In genomic region chr12:110417023-110417986, GRCm38 (mm10) we compare ENCODE assay signal across 8 mouse cellular contexts. TPM values are rescaled to one million over a fixed set of nuclear protein-coding genes. Genes with fewer than 3 reads are reported as not detected.
DNase-seq lines count a peak whose midpoint lies in the region; ATAC-seq and TF ChIP-seq lines count a peak whose summit lies in the region.

No protein-coding gene starts in this region.

- WGBS in embryonic facial prominence, embryonic 15.5 days, result 44% methylated on average over 28 of the region's 28 CpGs
- 50% methylated on average over 28 of the region's 28 CpGs for WGBS in hindbrain, postnatal 0 days
- 44% methylated on average over 28 of the region's 28 CpGs for WGBS in lung, embryonic 14.5 days

- no peak overlapping the region for H3K9ac ChIP-seq in embryonic facial prominence, embryonic 15.5 days
- H3K9ac ChIP-seq in hindbrain, postnatal 0 days (replicated peaks; ENCODE audit: low read length), result no peak overlapping the region
- H3K9ac ChIP-seq in lung, embryonic 14.5 days, result no peak overlapping the region

- no peaks in the 10 kb centered on the region for H3K27me3 ChIP-seq in embryonic facial prominence, embryonic 15.5 days
- no peaks in the 10 kb centered on the region for H3K27me3 ChIP-seq in hindbrain, postnatal 0 days (ENCODE audit: insufficient read depth, low read length)
- no peaks in the 10 kb centered on the region for H3K27me3 ChIP-seq in lung, embryonic 14.5 days (ENCODE audit: insufficient read depth, low read length)

- no peaks in the 10 kb centered on the region for H3K9me3 ChIP-seq in embryonic facial prominence, embryonic 15.5 days (replicated peaks)
- H3K9me3 ChIP-seq in hindbrain, postnatal 0 days (ENCODE audit: low read length), result no peaks in the 10 kb centered on the region
- H3K9me3 ChIP-seq in lung, embryonic 14.5 days (ENCODE audit: low read depth, low read length), result no peaks in the 10 kb centered on the region

- peak; percentile 92 for DNase-seq in heart, adult 11 months
- DNase-seq in heart, postnatal 25 days (ENCODE audit: low spot score), result no peak
- DNase-seq in hindbrain, postnatal 0 days (ENCODE audit: low spot score), result peak; percentile 48
- peak; percentile 47 for DNase-seq in lung, embryonic 14.5 days
- peak; percentile 43 for DNase-seq in retina, postnatal 1 day
- no peak for DNase-seq in layer of hippocampus, postnatal 10 days (ENCODE audit: low spot score in 2 of 2)
- DNase-seq in thymus, postnatal 25 days, result no peak

- peak; percentile 36; the same call in 1 of the 2 replicates for ATAC-seq in embryonic facial prominence, embryonic 15.5 days (ENCODE audit: insufficient number of reproducible peaks, low FRiP score, low TSS enrichment, low read depth)
- ATAC-seq in hindbrain, postnatal 0 days, result no peak; the same call in 1 of the 2 replicates
- 0 out of 2 replicates have a peak, but pooled peaks have one; percentile 35 for ATAC-seq in lung, embryonic 14.5 days (ENCODE audit: insufficient read depth)

- H3K4me2 ChIP-seq in embryonic facial prominence, embryonic 15.5 days (replicated peaks), result peak overlapping the region; percentile 19; the same call in 1 of the 2 replicates
- no peak overlapping the region for H3K4me2 ChIP-seq in hindbrain, postnatal 0 days (ENCODE audit: low read depth, low read length)
- H3K4me2 ChIP-seq in lung, embryonic 14.5 days, result peak overlapping the region; percentile 27

- H3K27ac ChIP-seq in embryonic facial prominence, embryonic 15.5 days (replicated peaks), result no peak overlapping the region
- H3K27ac ChIP-seq in hindbrain, postnatal 0 days, result no peak overlapping the region
- H3K27ac ChIP-seq in lung, embryonic 14.5 days (ENCODE audit: low read depth), result no peak overlapping the region

- H3K4me3 ChIP-seq in embryonic facial prominence, embryonic 15.5 days (replicated peaks), result 0 out of 2 replicates have a peak overlapping the region, but pooled peaks have one; percentile 2
- no peak overlapping the region for H3K4me3 ChIP-seq in hindbrain, postnatal 0 days (ENCODE audit: low read length)
- no peak overlapping the region for H3K4me3 ChIP-seq in lung, embryonic 14.5 days (ENCODE audit: low read depth, low read length)

- H3K36me3 ChIP-seq in embryonic facial prominence, embryonic 15.5 days, result no peaks in the 10 kb centered on the region
- no peaks in the 10 kb centered on the region for H3K36me3 ChIP-seq in hindbrain, postnatal 0 days (ENCODE audit: insufficient read depth, low read length)
- H3K36me3 ChIP-seq in lung, embryonic 14.5 days (ENCODE audit: insufficient read depth), result no peaks in the 10 kb centered on the region

- intact Hi-C loops in heart, postnatal 25 days (cut with DNase I), result no loop called here

- no peak for TF ChIP-seq CTCF in hindbrain, postnatal 0 days (IDR thresholded peaks at IDR 0.05; ENCODE audit: low read depth)
- no peak for TF ChIP-seq CTCF in lung, embryonic 14.5 days (IDR thresholded peaks at IDR 0.05; ENCODE audit: low read depth)

- H3K4me1 ChIP-seq in embryonic facial prominence, embryonic 15.5 days, result no peaks in the 10 kb centered on the region
- H3K4me1 ChIP-seq in hindbrain, postnatal 0 days (ENCODE audit: insufficient read depth, low read length), result no peaks in the 10 kb centered on the region
- no peaks in the 10 kb centered on the region for H3K4me1 ChIP-seq in lung, embryonic 14.5 days (ENCODE audit: insufficient read depth)

RNA-seq across cellular contexts. Expression of gene Ppp2r5c, which starts 29.6 kb away (rescaled TPM):
- total RNA-seq in heart, postnatal 25 days (2021), result 10 to 100 TPM; 90.4 to 91.5 TPM
- 132 and 138 TPM in 2 replicates for polyA plus RNA-seq in embryonic facial prominence, embryonic 15.5 days (2015; fragmentation: Nextera tagmentation; extraction: Ambion mirVana)
- 108 and 118 TPM in 2 replicates for total RNA-seq in hindbrain, postnatal 0 days (2014; rRNA removed)
- 162 and 163 TPM in 2 replicates for polyA plus RNA-seq in hindbrain, postnatal 0 days (2015; fragmentation: Nextera tagmentation; extraction: Ambion mirVana)
- 180 and 188 TPM in 2 replicates for polyA plus RNA-seq in lung, embryonic 14.5 days (2014; fragmentation: Nextera tagmentation; extraction: Ambion mirVana)
- 100 to 1,000 TPM; 247 to 251 TPM for total RNA-seq in layer of hippocampus, postnatal 10 days (2021)

Comparison
In these comparisons a context has a peak if more than half of its experiments do, and no peak if none do; other contexts are left out.
1. DNase-seq: peak in heart, adult 11 months (single experiment), hindbrain, postnatal 0 days (single experiment), lung, embryonic 14.5 days (single experiment) and retina, postnatal 1 day (single experiment); none in heart, postnatal 25 days (single experiment), layer of hippocampus, postnatal 10 days (0 of 2) and thymus, postnatal 25 days (single experiment).